Mouse (Mus musculus) adrenal gland, adult 18-20 months (tissue): ENCODE results near the gene Shroom3. TPM values are rescaled to one million over a fixed set of nuclear protein-coding genes. Genes with fewer than 3 reads are reported as not detected.
A peak's percentile ranks its signal among the peaks of the same experiment; 100 is the strongest.

ENCODE experiments used
- DNase-seq, 2 experiments: peaks; one replicate each; pipeline ENCODE4 v3.0.0; 2021 to 2022; ENCODE audit warnings: low spot score in 2 of 2
- long read RNA-seq, 2 experiments: library from polyadenylated mRNA; stranded (forward); transcript quantifications; one replicate each; pipeline ENCODE4 v2.0.0; 2021
- total RNA-seq, 2 experiments: library from RNA; stranded (reverse); gene quantifications; 1 replicate in 1 of 2; 2 replicates in 1 of 2; pipeline ENCODE4 v1.2.3; 2021

Shroom3 gene
- 1 to 10 TPM; 5.1 to 6.0 TPM for total RNA-seq
- long read RNA-seq, experiment 1, partial matches to known transcripts: 1 of 1 reads
- long read RNA-seq, experiment 1, other reads (novel, unspliced or antisense): 0 of 1 reads
- long read RNA-seq, experiment 2, partial matches to known transcripts: 7 of 8 reads
- long read RNA-seq, experiment 2, other reads (novel, unspliced or antisense): 1 of 8 reads

DNA sequence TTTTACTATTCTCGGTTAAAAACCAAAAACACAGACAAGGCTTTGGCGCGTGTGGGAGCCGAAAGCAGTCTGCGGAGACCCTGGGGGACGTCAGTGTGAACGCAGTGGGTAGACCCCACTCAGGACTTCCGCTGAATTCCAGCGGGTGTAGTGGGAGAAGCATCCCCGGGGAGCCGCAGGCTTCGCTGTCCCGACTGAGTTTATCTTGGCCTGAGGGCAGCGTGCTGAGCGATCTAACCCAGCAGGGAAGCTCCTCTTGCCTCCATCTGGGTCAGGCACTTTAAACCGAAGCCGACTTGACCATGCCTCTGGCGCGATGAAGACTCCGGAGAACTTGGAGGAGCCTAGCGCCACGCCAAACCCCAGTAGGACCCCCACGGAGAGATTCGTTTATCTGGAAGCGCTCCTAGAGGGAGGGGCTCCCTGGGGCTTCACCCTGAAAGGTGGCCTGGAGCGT is at the start of gene Shroom3:
TSS of gene Shroom3 (plus strand) at position 85 of the 457 bp plus-strand sequence.
- peak in 1 of 2 experiments; percentile 10 for DNase-seq

DNA sequence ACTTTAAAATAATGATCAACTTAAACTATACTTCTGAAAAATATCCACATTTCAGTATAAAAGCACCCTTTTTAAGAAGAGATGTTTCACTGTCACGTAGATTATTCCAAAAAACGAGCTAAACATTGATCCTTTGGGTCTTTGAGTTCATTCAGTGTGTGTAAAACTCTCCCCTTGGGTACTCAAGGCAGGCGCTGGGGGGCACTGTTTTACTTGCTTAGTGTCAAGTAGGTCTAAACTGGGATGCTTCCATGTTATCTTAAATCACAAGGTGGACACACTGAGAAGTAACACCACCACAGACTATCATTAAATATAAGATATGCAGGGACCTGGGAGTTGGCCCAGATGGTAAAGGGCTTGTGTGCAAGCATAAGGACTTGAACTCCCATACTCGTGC is 49.7 kb upstream of the Shroom3 start:
- no peak for DNase-seq

DNA sequence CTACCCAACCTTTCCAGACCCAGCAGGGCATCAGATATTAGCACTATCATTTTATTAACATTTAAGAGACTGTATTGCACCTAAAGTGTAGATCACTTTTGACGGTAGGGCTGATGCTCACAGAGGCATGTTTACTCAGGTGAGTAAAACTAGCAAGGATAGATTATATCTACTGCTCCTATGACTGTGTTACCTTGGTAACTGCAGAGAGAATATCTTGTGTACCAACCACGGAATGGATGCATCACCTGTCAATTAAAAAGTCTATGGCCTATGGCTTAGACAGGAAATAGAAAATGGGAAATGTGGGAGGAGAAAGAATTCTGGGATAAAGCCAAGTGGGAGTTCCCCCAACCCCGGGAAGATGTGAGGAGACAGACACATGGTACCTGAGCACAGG is 48.3 kb upstream of the Shroom3 start:
- no peak for DNase-seq

DNA sequence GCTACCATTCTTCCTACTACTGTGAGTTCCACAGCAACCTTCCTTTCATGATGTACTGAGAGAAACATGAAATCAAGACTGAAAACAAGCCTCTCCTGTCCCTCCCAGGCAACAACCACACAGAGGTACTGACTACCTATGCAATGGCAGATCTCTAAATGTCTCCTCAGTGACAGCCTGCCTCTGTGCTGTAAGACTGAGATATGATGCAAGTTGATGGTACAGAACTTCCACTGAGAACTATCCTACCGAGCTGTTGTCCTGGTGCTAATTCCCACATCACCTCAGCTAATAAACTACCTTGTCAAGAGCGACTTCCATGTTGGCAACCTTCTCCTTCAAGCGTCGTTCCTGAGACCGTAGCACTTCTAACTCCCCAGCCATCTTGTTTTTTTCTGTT is 47.3 kb upstream of the Shroom3 start:
- no peak for DNase-seq

DNA sequence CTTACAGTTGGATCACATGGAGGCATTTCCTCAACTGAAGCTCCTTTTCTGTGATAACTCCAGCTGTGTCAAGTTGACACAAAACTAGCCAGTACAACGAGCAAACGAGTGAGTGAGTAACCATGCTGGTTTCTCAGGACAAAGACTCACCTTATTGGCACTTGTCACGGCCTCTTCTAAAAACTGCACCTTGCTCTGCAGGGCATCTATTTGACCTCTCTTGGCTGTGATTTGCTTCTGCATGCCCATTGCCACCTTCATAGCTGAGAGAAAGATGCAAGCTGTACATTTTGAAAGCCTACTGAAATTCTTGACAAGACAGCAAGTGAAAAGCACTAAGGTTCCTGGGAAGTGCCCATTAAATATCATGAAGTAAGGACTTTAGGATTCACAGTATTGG is 42.4 kb upstream of the Shroom3 start:
- DNase-seq: no peak

DNA sequence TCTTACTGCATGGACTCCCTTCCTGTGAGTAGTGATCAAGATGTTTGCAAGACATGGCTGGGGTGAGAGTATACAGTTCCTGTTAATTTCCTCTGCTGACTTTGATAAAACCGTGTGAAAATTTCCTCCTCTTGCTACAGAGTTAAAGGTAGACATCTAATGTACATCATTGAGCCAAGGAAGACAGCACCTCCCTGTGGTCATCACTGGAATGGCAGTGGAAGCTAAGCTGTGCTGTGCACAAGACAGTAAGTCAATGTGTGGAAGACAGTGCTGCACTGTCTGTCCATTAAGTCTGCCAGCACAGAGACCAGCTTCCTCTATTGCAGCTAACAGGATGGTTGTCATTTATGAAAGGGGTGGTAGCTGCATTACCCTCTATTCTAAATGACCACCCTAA is 27.0 kb upstream of the Shroom3 start:
- peak; percentile 51 to 58 for DNase-seq

DNA sequence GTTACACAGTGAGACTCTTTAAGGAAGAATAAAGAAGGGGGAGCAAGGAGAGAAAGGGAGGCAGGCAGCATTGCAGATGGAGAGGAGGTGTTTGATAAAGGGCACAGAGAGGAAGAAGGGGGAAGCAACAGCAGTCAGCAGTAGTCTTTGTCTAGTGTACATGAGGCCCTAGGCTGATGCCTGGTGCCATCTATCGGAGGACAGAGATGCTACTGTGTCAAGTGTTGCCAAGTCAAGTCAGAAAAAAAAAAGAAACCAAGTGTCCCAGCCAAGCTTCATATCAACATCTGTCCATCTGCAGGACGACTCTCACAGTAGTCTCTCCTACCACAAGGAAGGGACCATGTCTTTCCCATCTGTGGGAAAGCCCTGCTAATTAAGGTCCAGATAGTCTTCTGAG is 18.9 kb upstream of the Shroom3 start:
- no peak for DNase-seq

DNA sequence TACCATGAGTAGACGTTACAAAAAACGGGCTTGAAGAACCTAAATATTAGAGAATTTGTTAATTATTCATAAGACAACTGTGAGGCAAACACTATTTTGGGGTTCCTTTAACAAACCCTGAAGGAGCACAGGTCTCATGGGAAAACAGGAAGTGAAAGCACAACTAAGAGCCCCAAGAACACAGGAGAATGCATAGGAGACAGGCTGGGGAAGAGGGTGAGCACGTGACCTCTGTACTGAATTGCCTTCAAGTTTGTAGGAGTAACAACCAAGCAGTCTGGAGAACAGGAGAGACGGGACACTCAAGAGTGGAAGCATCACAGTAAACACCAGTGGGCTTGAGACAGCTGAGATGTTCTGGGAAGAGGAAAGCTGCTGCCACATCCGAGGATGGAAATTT is 16.4 kb upstream of the Shroom3 start:
- no peak for DNase-seq

DNA sequence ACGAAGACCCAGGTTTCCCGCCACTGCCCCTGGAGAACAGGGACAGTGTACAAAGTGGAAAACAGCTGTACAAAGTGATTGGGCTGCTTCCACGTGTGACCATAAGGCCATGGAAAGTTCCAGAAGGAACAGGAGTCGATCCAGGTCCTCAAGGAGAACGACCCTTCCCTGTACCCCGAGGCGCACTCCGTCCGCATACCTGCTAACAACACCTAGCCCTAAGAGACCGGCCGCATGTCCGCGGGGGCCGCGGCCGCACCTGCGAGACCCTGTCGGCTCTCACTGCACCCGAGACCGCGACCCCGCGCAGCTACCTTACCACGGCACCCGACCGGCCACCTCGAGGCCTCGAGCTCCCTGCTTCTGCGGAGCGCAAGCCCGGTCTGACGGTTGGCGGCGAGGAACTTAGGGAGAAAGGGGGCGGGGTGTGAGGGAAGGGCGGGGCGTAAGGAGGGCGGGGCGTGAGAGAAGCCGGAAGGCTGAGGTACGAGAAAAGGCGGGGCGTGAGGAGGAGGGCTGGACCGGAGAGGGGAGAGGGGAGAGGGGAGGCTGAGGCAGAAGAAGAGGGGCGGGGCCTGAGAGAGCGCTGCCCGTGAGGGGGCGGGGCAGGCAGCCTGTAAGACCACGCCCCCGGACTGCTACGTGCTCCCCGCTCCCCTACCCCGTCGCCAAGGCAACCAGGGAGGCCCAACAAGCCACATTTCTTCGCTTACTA is 8.2 kb upstream of the Shroom3 start, which contains the start of gene Ccdc158:
TSS of gene Ccdc158 (minus strand) at position 413 of the 715 bp plus-strand sequence.
- peak; percentile 55 to 60 for DNase-seq

DNA sequence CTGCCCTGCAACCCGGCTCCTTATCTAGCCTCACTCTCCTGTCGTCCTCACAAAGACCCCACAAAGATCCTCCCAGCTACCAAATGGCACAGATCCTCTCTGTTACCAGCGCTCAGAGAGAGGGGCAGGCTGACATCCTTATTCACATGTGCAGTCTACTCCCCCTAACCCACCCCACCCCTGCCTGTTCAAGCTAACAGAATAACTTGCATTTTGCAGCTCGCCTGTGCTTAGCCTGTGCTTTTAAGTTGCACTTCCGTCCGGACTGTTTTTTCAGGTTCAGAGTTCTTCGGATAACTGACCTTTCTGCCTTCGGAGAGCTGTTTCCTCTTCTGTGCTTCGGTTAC is 7.7 kb upstream of the Shroom3 start:
- no peak for DNase-seq

DNA sequence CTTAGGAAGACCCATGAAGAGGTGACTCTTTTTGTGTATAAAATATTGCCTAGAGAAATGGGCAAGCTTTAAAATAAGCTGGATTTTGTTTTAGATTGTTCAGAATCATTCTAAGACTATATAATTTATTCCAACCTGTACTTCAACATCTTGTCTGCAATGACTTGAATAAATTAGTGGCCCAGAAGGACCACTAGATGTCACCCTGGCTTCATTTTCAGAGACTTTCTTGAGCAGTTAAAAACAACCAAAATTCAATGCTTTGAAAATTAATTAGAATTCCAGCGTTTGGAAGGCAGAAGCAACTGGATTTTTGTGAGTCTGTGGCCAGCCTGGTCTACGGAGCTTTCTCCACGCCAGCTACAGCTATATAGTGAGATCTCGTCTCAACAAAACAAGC is 3.8 kb upstream of the Shroom3 start:
- no peak for DNase-seq

DNA sequence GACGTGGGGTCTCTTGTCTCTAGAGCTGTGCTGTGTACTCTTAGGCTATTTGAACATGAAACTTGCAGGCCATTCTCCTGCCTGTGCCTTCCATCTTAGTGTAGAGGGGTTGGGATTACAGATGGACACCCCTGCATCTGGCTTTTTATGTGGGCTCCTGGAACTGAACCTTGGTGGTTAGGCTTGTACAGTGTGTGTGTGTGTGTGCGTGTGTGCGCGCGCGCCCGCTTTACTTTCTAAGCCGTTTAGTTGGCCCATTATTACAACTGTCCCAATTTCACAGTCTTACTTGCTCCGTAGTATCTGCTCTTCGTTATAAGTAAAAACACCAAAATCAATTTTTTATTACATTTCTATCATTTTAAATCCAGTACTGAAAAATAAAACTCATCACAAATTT is 1.4 kb upstream of the Shroom3 start:
- no peak for DNase-seq

DNA sequence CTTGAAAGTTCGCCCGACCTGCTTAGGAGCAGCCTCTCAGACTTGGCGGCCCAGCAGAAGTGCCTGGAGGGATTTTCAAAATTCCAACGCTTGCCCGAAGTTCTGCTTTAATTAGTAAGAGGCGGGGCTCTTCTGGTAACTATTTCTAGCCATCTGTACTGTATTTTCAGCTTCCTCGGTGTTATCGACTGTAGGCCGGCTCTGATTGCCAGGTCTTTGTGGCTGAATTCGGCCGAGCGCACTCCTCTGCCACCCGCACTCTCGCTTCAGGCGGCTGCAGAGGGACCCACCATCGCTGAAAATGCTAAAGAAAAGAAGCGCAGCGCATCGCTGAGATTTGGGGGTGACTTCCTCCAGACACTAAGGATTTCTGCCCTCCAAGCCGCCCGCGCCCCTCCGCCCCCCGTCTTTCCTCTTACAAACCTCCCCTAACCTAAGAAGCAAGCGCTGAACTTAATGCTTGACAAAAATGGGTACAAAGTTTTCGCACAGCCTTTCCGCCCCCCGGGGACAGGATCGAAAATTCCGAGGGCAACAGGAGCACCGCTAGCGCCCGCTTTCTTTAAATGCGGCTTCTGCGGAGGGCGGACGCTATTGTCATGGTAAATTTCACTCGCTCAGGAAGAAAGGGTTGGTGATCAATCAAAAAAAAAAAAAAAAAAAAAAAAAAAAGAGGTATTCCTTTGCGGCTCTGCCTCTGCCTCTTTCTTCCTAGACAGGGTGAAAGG is 450 bp upstream of the Shroom3 start:
- DNase-seq: no peak

DNA sequence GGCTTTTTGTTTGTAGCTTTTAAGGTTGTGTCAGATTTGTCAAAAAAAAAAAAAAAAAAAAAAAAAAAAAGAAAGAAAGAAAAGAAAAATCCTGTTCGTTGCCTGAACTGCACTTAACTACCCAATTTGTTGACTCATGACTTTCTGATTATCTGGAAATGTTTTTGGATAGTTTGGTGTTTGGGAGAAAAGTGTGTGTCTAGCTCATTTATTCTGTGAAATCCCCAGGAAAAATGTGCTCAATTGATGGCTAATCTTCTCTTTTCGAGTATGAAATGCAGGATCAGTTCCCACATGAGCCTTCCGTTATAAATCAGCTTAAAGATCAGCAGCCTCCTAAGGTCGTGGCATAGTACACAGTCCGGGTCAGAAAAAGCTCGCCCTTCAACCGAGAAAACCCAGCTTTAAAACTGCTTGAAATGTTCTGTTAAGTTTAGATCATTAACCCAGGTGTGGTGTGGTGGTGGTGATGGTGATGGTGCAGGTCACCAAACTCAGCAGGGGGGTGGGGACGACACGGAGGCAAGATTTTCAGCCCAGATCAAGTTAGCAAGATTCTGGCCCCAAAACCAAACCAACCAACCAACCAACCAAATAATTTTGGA is 738 bp downstream of the Shroom3 start:
- no peak for DNase-seq

DNA sequence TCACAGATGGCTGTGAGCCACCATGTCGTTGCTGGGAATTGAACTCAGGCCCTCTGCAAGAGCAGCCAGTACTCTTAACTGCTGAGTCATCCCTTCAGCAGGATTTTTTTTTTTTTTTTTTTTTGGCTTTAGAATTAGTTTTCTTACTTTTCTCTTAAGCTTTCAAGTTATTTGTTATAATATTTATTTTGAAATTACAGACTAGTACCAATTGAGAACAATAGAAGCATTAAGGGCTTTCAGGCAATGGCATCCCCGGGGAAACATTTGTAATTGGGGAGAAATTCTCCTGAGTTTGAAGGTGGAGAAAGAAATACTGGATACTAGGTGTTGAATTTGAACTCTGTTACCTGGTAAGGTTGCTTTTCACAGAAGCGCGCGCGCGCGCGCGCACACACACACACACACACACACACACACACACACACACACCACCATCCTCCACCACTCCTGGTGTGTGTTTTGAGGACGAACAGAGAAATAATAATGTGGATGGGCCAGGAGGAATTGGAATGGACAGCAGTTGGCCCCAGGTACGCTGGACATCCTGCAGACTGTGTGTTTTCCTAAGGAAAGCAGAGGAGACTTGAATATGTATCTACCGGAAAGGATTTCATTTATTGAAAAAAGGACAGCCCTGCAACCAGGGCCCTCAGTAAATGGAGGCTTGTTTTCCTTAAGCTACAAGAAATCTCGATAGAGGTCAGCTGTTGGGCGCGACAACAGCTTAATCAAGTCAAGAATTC is 1.7 kb downstream of the Shroom3 start:
- no peak for DNase-seq

DNA sequence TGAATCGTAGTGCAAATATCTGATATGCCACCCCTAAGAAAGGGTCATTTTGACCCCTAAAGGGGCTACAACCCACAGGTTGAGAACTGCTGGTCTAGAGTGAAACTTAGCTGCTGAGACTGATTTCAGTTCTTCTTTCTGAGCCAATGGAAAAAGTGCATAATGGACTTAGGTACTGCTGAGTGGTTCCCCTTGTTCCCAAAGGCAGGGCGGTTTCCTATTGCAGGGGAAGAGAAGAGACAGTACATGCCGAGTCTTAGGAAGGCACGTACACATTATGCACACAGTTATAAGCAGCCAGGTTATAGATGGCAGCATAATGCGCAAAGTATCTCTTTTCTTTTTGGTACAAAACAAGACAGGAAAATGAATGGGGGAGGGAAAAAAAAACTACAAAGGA is 4.9 kb downstream of the Shroom3 start:
- DNase-seq: no peak

DNA sequence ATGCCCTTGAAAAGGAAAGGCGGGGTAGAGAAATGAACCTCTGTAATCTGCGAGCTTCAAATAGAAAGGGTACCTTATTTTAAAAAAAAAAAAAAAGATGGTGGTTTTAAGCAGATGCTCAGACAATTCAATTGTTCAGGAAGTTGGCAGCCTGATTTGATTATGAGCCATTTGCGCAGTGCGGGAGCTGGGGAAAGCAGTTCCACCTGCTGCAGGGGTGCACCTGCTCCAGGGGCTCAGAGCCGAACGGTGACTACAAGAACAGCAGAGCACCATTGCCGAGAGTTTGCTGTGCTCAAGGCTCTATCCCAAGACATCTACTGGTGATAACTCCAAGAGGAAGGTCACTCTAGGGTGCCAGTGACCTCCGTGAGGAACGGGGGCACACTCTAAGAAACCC is 5.3 kb downstream of the Shroom3 start:
- no peak for DNase-seq

DNA sequence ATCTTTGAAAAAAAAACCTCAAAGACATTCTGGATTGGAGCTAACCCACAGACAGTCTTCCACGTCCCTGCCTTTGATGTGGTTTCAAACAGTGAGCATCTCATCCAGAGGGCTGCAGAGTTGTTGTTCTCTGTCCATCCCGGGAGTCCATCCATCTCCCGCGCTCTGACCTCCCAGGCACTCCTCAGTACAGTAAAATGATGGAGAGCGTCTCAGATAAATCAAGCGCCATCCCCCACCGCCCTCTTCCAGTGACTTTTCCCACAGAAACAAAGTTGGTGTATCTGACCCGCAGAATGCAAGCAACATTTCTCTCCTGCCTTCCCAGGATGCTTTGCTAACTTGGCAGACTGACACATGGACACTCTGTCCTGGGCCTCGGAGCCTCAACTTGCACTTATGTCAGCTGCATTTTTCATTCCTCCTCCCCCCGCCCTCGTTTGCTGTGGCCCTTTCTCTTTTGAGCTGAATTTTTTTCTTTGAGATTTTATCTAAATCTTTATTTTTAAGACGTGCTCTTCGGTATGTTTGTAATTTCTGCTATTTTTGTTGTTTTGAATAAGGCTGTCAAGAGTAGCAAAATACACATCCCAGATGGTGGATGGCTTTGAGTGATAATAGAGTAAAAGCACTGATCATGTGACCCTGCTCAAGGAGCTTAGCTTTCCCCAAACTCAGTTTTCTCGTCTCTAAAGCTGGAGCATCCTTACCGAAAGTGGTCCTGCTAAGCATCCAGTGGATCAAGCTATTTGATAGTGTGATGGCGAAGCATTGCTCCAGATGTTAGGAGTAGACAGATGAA is 9.2 kb downstream of the Shroom3 start:
- no peak for DNase-seq

DNA sequence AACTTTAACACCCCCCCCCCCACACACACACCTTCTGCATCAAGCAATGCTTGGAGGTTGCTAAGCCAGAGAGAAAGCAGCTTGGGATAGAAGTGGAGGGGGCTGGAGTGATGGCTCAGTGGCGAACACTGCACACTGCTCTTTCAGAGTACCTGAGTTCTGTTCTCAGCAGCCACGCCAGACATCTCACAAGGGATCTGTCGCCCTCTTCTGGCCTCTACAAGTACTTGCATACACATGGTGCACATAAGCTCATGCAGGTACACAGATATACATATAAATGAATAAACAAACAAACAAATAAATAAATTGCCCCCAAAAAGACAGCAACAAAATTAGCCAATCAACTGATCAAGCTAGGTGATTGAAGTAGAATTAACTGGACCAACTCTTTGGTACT is 10.5 kb downstream of the Shroom3 start:
- DNase-seq: no peak

DNA sequence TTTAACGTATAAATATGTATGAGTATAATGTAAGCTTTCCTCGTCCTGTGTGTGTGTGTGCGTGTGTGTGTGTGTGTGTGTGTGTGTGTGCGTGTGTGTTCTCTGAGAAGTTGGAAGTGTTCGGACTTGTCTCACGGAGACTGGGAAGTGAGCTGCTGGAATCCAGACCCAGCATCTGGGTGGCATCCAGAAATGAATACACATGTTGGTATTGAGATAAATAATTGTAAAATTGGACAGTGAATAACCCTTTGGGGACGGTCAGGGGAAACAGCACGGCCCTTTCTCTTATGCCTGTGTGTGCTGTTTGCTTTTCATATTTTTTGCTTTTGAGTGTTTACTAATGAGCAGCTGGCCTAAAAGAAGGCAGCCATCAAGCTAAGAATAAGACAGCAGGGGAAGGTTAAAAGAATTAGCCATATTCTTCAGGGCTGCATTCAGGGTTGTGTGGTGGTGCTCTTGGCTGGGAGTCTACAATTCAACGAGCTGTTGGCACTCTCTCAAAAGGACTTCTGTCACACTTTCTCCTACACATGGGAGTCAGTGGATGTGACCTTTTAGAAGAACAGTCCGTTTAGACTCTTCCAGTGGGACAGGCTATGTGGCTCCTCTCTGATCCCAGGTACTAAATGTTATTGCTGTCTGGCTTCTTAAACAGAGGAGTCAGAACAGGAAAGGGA is 11.2 kb downstream of the Shroom3 start:
- DNase-seq: no peak
